Mouse (Mus musculus) liver, adult 2 months (tissue): Measurements from ENCODE around the gene Cartpt.
"Not testable (repeated sequence)": the region's sequence is repeated elsewhere in the genome, so short reads cannot be mapped to it uniquely, and the experiment has no call there.

Experiments
- CTCF ChIP-seq: fragments of 200-500 bp; IDR thresholded peaks from 2 replicates; pipeline ENCODE4 v1.5.1; 2011; ENCODE audit warnings: low read depth, low read length, control low read depth
- POLR2A ChIP-seq: fragments of 200-500 bp; IDR thresholded peaks from 2 replicates; pipeline ENCODE4 v1.6.1; 2011; ENCODE audit warnings: low read length, control low read depth; ENCODE audit not compliant: insufficient read depth; ENCODE audit errors: extremely low read depth

DNA sequence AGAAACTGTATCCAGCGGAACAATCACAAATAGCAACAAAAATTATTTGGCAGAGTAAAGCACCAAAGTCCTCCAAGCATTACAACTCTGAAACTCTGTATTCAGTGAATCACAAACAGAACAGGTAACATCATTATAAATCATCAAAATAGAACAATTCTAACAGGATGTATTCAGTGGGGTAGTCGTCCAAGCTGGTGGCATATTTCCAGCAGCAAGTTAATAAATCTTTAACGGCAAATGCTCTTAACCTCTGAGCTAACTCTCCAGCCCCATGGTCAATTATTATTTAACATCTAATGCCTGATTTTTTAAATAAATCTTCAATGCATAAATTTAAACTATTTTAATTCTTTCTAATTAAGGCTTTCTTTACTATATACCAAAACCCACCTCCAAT, 48.5 kb downstream of the Cartpt start:
- not testable (repeated sequence) for TF ChIP-seq CTCF, POLR2A
